Mouse (Mus musculus): ENCODE data around the gene Snap47. TPM values are rescaled to one million over a fixed set of nuclear protein-coding genes. Genes with fewer than 3 reads are reported as not detected.

The Snap47 gene
- polyA plus RNA-seq, 1 experiment from 2014 or later = 137 TPM

- no peaks in the 10 kb centered on the region for H3K9me3 ChIP-seq
- ATAC-seq (ENCODE audit: insufficient number of reproducible peaks, insufficient read depth, low FRiP score, low TSS enrichment, low read depth) = no peak
- 84% methylated on average over 8 of the region's 8 CpGs for WGBS
- H3K4me3 ChIP-seq = no peak overlapping the region
- peaks cover 56% of the 10 kb centered on the region for H3K4me1 ChIP-seq
- peak overlapping the region; percentile 55; the same call in 1 of the 2 replicates for H3K27ac ChIP-seq
- peaks cover 66% of the 10 kb centered on the region for H3K36me3 ChIP-seq
- no peak overlapping the region for H3K4me2 ChIP-seq
- no peaks in the 10 kb centered on the region for H3K27me3 ChIP-seq
- 0 out of 2 replicates have a peak overlapping the region, but pooled peaks have one; percentile 16 for H3K9ac ChIP-seq
Observed at GRCm38 (mm10) chr11:59421436-59421835, 29.6 kb downstream of the Snap47 start.

- no peaks in the 10 kb centered on the region for H3K9me3 ChIP-seq
- 13% methylated on average over 5 of the region's 5 CpGs for WGBS
- H3K27ac ChIP-seq = peak overlapping the region; percentile 89
- ATAC-seq (ENCODE audit: insufficient number of reproducible peaks, insufficient read depth, low FRiP score, low TSS enrichment, low read depth) = 0 out of 2 replicates have a peak, but pooled peaks have one; percentile 52
- H3K4me3 ChIP-seq = no peak overlapping the region
- H3K4me2 ChIP-seq = peak overlapping the region; percentile 30
- no peaks in the 10 kb centered on the region for H3K27me3 ChIP-seq
- H3K9ac ChIP-seq = peak overlapping the region; percentile 41
- peaks cover 51% of the 10 kb centered on the region for H3K4me1 ChIP-seq
- peaks cover 55% of the 10 kb centered on the region for H3K36me3 ChIP-seq
Observed at GRCm38 (mm10) chr11:59418708-59419107, 32.3 kb downstream of the Snap47 start.

GRCm38 (mm10) chr11:59412999-59413863 lies 37.8 kb downstream of the Snap47 start:
- peak overlapping the region; percentile 82 for H3K27ac ChIP-seq
- peaks cover 55% of the 10 kb centered on the region for H3K4me1 ChIP-seq
- H3K36me3 ChIP-seq = peaks cover 32% of the 10 kb centered on the region
- no peaks in the 10 kb centered on the region for H3K9me3 ChIP-seq
- no peak overlapping the region for H3K9ac ChIP-seq
- H3K27me3 ChIP-seq = no peaks in the 10 kb centered on the region
- 60% methylated on average over 13 of the region's 13 CpGs for WGBS
- ATAC-seq (ENCODE audit: insufficient number of reproducible peaks, insufficient read depth, low FRiP score, low TSS enrichment, low read depth) = peak; percentile 38; the same call in 1 of the 2 replicates
- no peak overlapping the region for H3K4me2 ChIP-seq
- H3K4me3 ChIP-seq = no peak overlapping the region

- Histone ChIP-seq H3K9ac (no peak overlapping the region), H3K4me1 (peaks cover 51% of the 10 kb centered on the region), H3K4me2 (no peak overlapping the region), H3K4me3 (no peak overlapping the region), H3K27ac (peak overlapping the region; percentile 82), H3K36me3 (peaks cover 40% of the 10 kb centered on the region), H3K27me3 (no peaks in the 10 kb centered on the region), H3K9me3 (no peaks in the 10 kb centered on the region)
- ATAC-seq (ENCODE audit: insufficient number of reproducible peaks, insufficient read depth, low FRiP score, low TSS enrichment, low read depth) = no peak
- WGBS = 48% methylated on average over 6 of the region's 6 CpGs
Observed at GRCm38 (mm10) chr11:59412058-59412457, 38.9 kb downstream of the Snap47 start.

GRCm38 (mm10) chr11:59410851-59411250 lies 40.1 kb downstream of the Snap47 start:
- Histone ChIP-seq H3K27me3 (no peaks in the 10 kb centered on the region), H3K4me3 (no peak overlapping the region), H3K9ac (no peak overlapping the region), H3K9me3 (no peaks in the 10 kb centered on the region), H3K27ac (peak overlapping the region; percentile 74), H3K4me1 (peaks cover 51% of the 10 kb centered on the region), H3K36me3 (peaks cover 52% of the 10 kb centered on the region), H3K4me2 (no peak overlapping the region)
- 66% methylated on average over 2 of the region's 2 CpGs for WGBS
- ATAC-seq (ENCODE audit: insufficient number of reproducible peaks, insufficient read depth, low FRiP score, low TSS enrichment, low read depth) = no peak

GRCm38 (mm10) chr11:59405761-59406160 lies 45.2 kb downstream of the Snap47 start:
- H3K9ac ChIP-seq = no peak overlapping the region
- H3K4me2 ChIP-seq = no peak overlapping the region
- no peak overlapping the region for H3K4me3 ChIP-seq
- no peak overlapping the region for H3K27ac ChIP-seq
- ATAC-seq (ENCODE audit: insufficient number of reproducible peaks, insufficient read depth, low FRiP score, low TSS enrichment, low read depth) = 0 out of 2 replicates have a peak, but pooled peaks have one; percentile 27
- WGBS = 80% methylated on average over 1 of the region's 1 CpGs
- no peaks in the 10 kb centered on the region for H3K9me3 ChIP-seq
- H3K4me1 ChIP-seq = peaks cover 31% of the 10 kb centered on the region
- H3K36me3 ChIP-seq = peaks cover 66% of the 10 kb centered on the region
- no peaks in the 10 kb centered on the region for H3K27me3 ChIP-seq

- H3K27ac ChIP-seq = peak overlapping the region; percentile 92
Observed at GRCm38 (mm10) chr11:59400876-59401275, 50.1 kb downstream of the Snap47 start.

GRCm38 (mm10) chr11:59399830-59400229 lies 51.2 kb downstream of the Snap47 start:
- WGBS = 27% methylated on average over 8 of the region's 8 CpGs
- ATAC-seq (ENCODE audit: insufficient number of reproducible peaks, insufficient read depth, low FRiP score, low TSS enrichment, low read depth) = peak; percentile 68
- Histone ChIP-seq H3K36me3 (peaks cover 22% of the 10 kb centered on the region; the same call in 1 of the 2 replicates), H3K4me3 (no peak overlapping the region), H3K9me3 (no peaks in the 10 kb centered on the region), H3K27ac (peak overlapping the region; percentile 92), H3K27me3 (no peaks in the 10 kb centered on the region), H3K4me1 (peaks cover 62% of the 10 kb centered on the region), H3K9ac (no peak overlapping the region), H3K4me2 (0 out of 2 replicates have a peak overlapping the region, but pooled peaks have one; percentile 17)

More at GRCm38 (mm10) chr11:59400876-59401275, 50.1 kb downstream of the Snap47 start:
- no peak overlapping the region for H3K9ac ChIP-seq
- ATAC-seq (ENCODE audit: insufficient number of reproducible peaks, insufficient read depth, low FRiP score, low TSS enrichment, low read depth) = no peak
- H3K27me3 ChIP-seq = no peaks in the 10 kb centered on the region
- no peak overlapping the region for H3K4me3 ChIP-seq
- WGBS = 61% methylated on average over 2 of the region's 2 CpGs
- H3K4me1 ChIP-seq = peaks cover 60% of the 10 kb centered on the region
- H3K4me2 ChIP-seq = no peak overlapping the region
- H3K36me3 ChIP-seq = peaks cover 31% of the 10 kb centered on the region
- H3K9me3 ChIP-seq = no peaks in the 10 kb centered on the region

GRCm38 (mm10) chr11:59397536-59398371 lies 53.2 kb downstream of the Snap47 start:
- no peak overlapping the region for H3K4me3 ChIP-seq
- WGBS = 40% methylated on average over 22 of the region's 22 CpGs
- peaks cover 72% of the 10 kb centered on the region for H3K4me1 ChIP-seq
- H3K27ac ChIP-seq = peak overlapping the region; percentile 92
- H3K27me3 ChIP-seq = no peaks in the 10 kb centered on the region
- H3K36me3 ChIP-seq = peaks cover 5% of the 10 kb centered on the region; the same call in 1 of the 2 replicates
- ATAC-seq (ENCODE audit: insufficient number of reproducible peaks, insufficient read depth, low FRiP score, low TSS enrichment, low read depth) = no peak
- H3K9ac ChIP-seq = 0 out of 2 replicates have a peak overlapping the region, but pooled peaks have one; percentile 16
- no peak overlapping the region for H3K4me2 ChIP-seq
- no peaks in the 10 kb centered on the region for H3K9me3 ChIP-seq

GRCm38 (mm10) chr11:59394451-59394850 lies 56.5 kb downstream of the Snap47 start:
- H3K4me3 ChIP-seq = no peak overlapping the region

GRCm38 (mm10) chr11:59393591-59393990 lies 57.4 kb downstream of the Snap47 start:
- peaks cover 55% of the 10 kb centered on the region for H3K4me1 ChIP-seq
- WGBS = 11% methylated on average over 9 of the region's 9 CpGs
- H3K27me3 ChIP-seq = no peaks in the 10 kb centered on the region
- no peak overlapping the region for H3K9ac ChIP-seq
- peak overlapping the region; percentile 27; the same call in 1 of the 2 replicates for H3K4me2 ChIP-seq
- no peaks in the 10 kb centered on the region for H3K9me3 ChIP-seq
- no peak overlapping the region for H3K4me3 ChIP-seq
- peak; percentile 80 for ATAC-seq (ENCODE audit: insufficient number of reproducible peaks, insufficient read depth, low FRiP score, low TSS enrichment, low read depth)
- peak overlapping the region; percentile 91 for H3K27ac ChIP-seq
- no peaks in the 10 kb centered on the region for H3K36me3 ChIP-seq

More at GRCm38 (mm10) chr11:59394451-59394850, 56.5 kb downstream of the Snap47 start:
- ATAC-seq (ENCODE audit: insufficient number of reproducible peaks, insufficient read depth, low FRiP score, low TSS enrichment, low read depth) = no peak
- no peaks in the 10 kb centered on the region for H3K9me3 ChIP-seq
- 61% methylated on average over 5 of the region's 5 CpGs for WGBS
- no peaks in the 10 kb centered on the region for H3K27me3 ChIP-seq
- peaks cover 63% of the 10 kb centered on the region for H3K4me1 ChIP-seq
- H3K36me3 ChIP-seq = no peaks in the 10 kb centered on the region
- no peak overlapping the region for H3K4me2 ChIP-seq
- H3K27ac ChIP-seq = peak overlapping the region; percentile 91
- no peak overlapping the region for H3K9ac ChIP-seq

Data from embryonic facial prominence, embryonic 13.5 days (tissue).